Mouse (Mus musculus): ENCODE measurements around the gene Dnajb1. TPM values are rescaled to one million over a fixed set of nuclear protein-coding genes. Genes with fewer than 3 reads are reported as not detected.
A peak's percentile ranks its signal among the peaks of the same experiment; 100 is the strongest.
"Not testable (repeated sequence)": the region's sequence is repeated elsewhere in the genome, so short reads cannot be mapped to it uniquely, and the experiment has no call there.

The Dnajb1 gene
- total RNA-seq, 2 experiments from 2014 or later, result 20.0 to 22.3 TPM

GRCm38 (mm10) chr8:83577384-83577791 lies 30.6 kb upstream of the Dnajb1 start:
- DNase-seq, result peak; percentile 67 to 76

DNA sequence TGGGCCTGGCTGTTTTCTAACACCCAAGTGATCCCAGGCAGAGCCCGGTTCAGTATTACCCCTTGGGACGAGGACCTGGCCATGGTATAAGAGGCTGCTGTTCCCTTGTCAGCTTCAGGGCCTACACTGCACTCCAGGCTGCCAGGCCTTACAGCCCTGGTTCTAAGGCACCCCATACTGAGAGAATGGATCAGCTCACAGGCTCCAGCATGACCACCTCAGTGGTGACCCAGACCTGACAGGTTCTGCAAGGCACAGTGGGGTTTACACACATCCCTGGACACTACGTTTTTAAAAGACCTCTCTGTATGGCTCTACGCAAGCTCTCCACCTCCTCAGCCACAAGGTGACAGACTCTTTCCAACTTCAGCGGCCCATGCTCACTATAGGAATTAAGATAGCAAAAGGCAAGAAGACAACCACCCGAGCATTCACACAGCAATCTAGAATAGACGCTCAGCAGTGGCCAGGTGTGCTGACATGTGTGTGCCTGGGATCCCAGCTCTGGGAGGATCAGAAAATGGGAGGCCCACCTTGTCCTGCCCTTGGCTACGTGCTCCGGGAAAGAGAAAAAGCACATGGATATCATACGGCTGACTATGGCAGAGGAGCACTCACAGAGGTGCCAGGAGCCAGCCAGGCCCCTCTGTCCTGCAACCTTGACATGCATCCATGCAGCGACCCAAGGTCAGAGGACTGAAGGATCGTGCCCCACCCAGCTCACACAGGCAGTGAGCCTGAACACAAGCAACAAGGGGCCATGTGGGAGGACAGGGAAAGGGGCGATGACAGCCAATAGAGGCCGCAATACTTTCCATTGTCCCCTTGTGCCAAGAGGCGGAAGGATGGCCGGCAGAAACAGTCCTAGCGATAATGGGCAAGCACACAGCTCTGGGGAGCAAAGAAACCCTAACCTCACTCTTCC lies 29.6 kb upstream of the Dnajb1 start:
- peak; percentile 51 to 57 for DNase-seq

GRCm38 (mm10) chr8:83579676-83580075 lies 28.3 kb upstream of the Dnajb1 start:
- DNase-seq, result no peak

- peak; percentile 43 to 61 for DNase-seq
Observed at GRCm38 (mm10) chr8:83580826-83581225, 27.2 kb upstream of the Dnajb1 start.

DNA sequence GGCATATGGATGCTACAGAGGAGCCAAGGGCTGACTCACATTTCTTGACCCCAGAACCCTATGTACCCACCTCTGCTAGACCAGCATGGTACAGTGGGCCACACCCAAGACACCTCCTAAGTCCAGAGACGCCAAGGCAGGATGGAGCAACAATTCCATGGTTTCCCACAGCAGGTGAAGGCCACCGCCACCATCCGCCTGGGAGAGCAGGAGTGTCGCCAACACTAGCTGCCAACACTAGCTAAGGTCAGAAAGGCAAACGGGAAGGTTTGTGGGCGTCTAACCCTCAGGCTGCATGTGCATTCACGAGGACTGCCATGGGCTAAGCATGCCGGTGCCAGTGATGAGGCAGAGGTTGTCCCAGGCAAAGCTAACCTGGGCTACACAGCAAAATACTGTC lies 25.8 kb upstream of the Dnajb1 start:
- peak in 1 of 2 experiments; percentile 11 for DNase-seq

DNA sequence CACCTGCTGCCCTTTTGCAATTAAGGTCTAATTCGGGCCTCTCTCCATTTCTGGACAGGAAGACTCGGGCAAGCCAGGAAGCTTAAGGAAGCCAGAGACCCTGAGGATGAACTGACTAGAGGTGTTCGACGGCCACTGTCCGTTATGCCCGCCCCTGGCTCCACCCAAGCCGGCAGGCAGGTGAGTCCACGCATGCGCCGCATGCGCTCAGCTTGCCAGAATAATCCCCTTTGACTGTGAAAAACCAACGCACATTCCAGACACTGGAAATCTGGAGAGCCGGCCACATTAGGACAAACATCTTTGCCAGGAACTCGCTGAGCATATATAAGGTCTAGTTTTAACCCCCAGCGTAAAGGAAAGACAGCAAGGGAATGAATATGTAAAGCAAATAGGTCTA lies 24.8 kb upstream of the Dnajb1 start:
- peak in 1 of 2 experiments; percentile 2 for DNase-seq

DNA sequence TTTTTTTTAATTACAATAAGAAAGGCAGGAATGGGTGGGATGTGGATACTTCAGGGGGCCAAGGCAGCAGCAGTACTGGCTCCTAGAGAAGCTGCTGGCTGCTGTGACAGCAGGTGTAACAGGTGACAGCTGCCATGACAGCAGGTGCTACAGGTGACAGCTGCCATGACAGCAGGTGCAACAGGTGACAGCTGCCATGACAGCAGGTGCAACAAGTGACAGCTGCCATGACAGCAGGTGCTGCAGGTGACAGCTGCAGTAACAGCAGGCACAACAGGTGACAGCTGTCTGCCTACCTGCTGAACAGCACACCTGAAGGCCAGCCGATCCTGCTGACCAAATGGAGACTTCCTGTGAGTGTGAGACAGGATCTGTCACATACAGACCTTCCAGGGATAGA lies 23.2 kb upstream of the Dnajb1 start:
- no peak for DNase-seq

- DNase-seq, result peak in 1 of 2 experiments; percentile 53
Observed at GRCm38 (mm10) chr8:83585333-83585732, 22.7 kb upstream of the Dnajb1 start.

DNA sequence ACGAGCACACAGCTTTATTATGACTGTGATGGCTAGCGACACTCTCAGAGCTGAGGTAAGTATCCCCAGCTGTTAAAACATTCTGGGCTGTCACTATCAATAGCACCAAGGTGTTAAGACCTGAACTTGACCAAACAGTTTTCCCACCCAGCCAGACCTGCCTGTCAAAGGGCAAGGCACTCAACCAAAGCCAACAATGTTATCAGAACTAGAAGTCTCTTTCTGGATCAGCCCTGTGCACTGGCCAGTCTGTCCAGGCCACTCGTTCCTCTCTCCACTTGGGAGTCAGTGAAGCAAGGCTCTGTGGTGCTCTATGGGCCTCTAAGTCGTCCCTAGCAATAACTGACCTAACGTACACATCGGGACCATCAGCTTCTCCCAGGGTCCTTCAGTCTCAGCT lies 20.3 kb upstream of the Dnajb1 start:
- no peak for DNase-seq

- DNase-seq, result no peak
Observed at GRCm38 (mm10) chr8:83588886-83589285, 19.1 kb upstream of the Dnajb1 start.

DNA sequence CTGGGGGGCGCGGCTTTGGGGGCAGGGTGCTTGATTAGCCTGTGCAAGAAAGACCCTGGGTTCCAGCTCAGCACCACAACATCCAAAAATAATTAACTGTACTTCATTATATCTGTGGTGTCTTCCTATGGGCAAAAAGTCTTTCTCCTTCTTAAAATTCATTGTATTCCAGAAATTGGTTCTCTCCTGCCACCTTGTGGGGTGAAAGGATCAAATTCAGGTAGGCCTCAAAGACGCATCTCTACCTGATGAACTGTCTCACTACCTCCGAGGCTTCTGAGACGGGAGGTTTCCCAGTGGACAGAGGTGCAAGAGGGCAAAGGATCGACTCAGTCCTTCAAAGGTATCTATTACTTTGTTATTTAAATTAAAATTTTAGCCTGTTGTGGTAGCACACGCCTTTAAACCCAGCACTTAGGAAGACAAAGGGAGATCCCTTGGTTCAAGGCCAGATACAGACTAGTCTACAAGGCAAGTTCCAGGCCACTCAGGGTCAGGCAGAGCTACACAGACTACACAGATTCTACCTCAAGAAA lies 17.4 kb upstream of the Dnajb1 start:
- no peak for DNase-seq

DNA sequence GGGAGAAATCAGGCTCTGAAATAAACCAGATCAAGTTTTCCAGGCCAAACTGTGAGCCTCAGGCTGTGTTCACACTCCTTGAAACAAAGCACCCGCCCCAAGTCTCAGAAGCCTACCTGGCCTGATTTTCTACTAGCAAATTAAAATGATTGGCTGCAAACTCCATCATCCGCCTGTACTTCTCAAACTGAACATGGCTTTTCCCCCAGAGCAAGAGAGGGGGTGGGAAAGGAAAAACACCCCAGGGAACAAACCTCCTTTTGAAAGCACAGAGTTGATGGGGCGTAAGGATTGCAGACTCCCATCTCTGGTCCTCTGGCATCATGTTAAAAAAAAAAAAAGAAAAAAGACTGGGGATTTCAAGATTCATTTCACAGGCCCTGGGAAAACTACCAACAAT lies 15.3 kb upstream of the Dnajb1 start:
- no peak for DNase-seq

GRCm38 (mm10) chr8:83593325-83594166 lies 14.4 kb upstream of the Dnajb1 start:
- no peak for DNase-seq

DNA sequence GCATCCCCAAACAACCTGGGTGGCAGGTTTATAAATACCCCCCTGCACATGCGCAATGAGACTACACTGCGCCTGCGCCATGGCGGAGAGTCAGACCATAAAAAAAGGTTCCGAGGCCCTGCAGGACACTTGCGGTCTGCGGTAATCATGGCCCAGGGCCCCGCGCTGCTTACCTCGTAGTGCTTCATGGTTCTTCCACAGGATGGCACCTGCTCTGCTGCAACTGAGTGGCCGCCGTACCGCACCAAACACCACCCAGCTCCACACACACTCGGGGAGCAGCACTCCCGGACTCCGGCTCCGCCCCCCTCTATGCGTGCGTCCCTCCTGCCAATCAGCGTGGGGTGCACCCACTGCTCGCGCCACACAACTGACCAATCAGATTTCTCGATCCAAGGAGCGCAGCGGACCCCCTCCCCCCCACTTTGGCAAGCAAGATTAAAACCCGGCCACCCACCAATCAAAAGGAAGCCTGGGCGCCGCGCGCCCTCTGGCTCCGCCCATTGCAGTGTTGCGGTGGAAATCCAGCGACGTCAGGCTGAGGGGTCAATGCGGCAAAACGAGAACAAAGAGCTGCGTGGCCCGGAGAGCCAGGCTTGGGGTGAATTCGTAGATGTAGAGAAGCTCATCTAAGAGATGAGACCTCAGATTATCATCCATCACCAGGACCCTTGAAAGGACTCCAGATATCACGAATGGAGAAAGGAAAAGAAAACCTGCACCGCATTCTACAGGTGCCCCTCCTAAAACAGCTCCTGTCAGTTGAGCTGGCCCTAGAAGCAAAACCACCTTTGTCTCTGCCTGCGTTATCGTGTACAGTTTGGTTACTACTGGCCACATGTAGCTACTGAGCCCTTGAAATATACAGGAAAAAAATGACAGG lies 13.6 kb upstream of the Dnajb1 start:
- peak; percentile 95 to 98 for DNase-seq

DNA sequence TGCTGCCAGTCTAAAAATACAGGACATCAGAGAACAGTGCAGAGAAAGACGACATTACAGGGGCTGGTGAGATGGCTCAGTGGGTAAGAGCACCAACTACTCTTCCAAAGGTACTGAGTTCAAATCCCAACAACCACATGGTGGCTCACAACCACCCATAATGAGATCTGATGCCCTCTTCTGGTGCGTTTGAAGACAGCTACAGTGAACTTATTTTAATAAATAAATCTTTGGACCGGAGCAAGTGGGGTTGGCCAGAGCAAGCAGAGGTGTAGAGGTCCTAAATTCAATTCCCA lies 13.0 kb upstream of the Dnajb1 start:
- not testable (repeated sequence) for DNase-seq

- DNase-seq, result no peak
Observed at GRCm38 (mm10) chr8:83596369-83596768, 11.6 kb upstream of the Dnajb1 start.

- no peak for DNase-seq
Observed at GRCm38 (mm10) chr8:83598146-83598545, 9.8 kb upstream of the Dnajb1 start.

DNA sequence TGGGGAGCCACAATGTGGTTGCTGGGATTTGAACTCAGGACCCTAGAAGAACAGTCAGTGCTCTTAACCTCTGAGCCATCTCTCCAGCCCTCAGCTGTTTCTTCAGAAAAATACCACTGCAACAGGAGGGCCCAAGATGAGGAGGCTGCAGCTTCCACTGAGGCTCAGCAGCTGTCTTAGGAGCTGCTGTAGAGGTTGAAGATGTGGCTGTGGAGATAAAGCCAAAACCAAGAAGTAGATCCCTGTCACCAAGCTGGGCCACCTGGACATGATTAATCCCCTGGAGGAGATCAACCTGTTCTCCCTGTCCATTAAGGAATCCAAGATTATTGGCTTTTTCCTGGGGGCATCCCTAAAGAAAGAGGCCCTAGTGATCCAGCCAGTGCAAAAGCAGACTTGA lies 8.2 kb upstream of the Dnajb1 start:
- no peak for DNase-seq

- DNase-seq, result no peak
Observed at GRCm38 (mm10) chr8:83602650-83603029, 5.4 kb upstream of the Dnajb1 start.

- DNase-seq, result peak; percentile 90 to 92
Observed at GRCm38 (mm10) chr8:83608398-83608829, 421 bp downstream of the Dnajb1 start.

DNA sequence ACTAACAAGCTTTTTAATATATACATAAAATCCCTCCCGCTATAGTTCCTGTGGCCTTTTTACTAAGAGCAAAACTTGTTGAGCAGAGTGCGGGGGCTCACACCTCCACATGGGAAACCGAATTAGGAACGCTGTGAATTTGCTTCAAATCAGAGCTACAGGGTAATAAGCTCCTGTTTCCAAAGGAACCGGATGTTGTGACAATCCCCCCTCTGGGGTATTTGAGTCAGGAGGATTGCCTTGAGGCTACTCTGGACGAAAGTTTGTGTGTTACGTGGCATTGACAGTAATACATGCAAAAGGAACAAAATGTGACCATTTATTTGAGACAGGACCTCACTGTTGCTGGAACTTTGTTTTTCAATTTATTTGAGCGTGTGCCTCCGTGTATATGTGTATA lies 1.1 kb downstream of the Dnajb1 start:
- no peak for DNase-seq
